Mouse (Mus musculus) B cell, adult 62 days (primary cell): ENCODE measurements around the gene Relch. TPM values are rescaled to one million over a fixed set of nuclear protein-coding genes. Genes with fewer than 3 reads are reported as not detected.

ENCODE experiments used
- total RNA-seq: library from RNA; stranded (reverse); gene quantifications from 4 replicates; pipeline ENCODE4 v1.2.4, GENCODE M21; 2023

Gene Relch
- total RNA-seq, result 98.0 to 111 TPM (median 104 TPM) in 4 replicates

DNA sequence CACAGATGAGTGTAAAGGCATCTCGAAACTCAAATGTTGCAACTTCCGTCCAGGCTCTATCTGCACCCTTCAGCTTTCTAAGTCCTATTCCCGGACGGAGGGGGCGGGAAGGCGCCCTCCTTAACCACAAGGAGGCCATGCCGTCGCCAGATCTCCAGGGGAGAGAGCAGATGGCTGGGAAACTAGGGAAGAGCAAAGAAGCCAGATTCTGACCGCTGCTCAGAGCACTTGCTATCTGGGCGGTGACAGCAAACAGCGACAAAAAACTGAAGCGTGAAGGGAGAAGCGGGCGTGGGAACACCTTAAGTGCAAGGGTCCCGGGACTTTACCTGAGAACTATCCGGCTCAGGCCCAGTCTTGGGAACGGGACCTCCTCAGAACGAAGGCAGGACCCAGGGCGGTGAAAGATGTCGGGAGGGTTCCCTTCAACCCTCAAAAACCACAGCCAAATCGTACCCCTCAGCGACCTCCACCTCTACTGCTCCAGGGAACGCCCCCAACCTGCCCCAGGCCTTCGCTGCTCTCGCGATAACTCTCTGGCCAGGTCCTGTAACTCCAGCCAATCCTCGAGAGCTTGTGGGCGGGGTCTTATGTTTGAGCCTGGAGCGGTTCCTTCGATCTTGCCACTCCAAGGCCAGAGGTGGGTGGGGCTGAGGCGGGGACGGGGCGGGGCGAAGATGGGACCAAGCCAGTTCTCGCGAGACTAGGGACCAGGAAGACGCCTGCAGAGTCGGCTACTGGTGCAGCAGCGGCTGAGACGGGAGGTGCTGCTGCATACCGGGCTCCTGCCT lies at the start of gene Relch, which contains the start of gene Pign:
Gene Relch, plus strand, starts transcription at position 691 of the 791 bp plus-strand sequence.
Gene Pign, minus strand, starts transcription at position 507 of the 791 bp plus-strand sequence.

DNA sequence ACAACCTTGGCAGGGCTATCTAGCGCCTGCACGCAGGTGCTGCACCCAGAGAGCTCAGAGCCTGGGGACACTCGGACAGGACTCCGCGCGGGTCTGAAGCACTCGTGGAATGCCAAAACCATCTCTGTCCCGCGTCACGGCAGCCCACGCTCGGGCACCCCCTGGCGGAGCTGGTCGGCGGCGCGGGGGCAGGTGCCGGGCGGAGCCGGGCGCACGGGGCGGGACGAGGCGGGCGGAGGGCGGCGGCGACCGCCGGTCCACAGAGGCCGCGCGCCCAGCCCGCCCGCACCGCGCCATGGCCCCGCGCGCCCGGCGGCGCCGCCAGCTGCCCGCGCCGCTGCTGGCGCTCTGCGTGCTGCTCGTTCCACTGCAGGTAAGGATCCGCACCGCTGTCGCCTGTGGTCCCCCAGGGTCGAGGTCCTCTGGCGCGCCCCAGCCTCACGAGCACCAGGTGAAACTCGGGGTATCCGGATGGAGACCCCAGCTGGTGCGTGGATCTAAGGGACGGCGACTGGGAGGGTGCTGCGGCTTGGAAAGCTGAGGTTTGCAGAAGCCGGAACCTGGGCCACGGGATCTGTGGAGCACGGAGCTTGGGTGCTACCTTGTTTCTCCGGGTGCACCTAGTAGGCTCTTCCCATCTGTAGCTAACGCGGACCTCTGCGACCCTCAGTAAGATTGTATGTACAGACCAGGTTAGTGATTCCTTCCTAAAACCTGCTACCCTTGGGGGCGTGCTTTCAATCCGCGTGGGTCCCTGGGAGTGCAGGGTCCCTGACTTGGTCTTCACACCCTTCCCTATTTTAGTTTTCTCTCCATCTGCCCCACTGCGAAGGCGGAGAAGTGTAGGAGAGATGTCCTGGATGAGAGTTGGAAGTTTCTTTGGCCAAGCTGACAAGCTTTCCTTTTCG lies 117.0 kb downstream of the Relch start, which contains the start of gene Tnfrsf11a:
Gene Tnfrsf11a, plus strand, starts transcription at position 262 of the 908 bp plus-strand sequence.

Other genes starting within 250 kb of the Relch start
- 35.4 to 44.1 TPM (median 39.7 TPM) in 4 replicates for gene Pign, start 184 bp upstream of the Relch start, total RNA-seq
- gene Tnfrsf11a, start 116.9 kb downstream of the Relch start, total RNA-seq, result 0.21 to 0.40 TPM (median 0.31 TPM) in 3 of 4 replicates, not detected in the other